Mouse (Mus musculus) forebrain, embryonic 12.5 days (tissue): ENCODE results near the gene Fbxl5. TPM values are rescaled to one million over a fixed set of nuclear protein-coding genes. Genes with fewer than 3 reads are reported as not detected.

Source experiments
- ATAC-seq: fragments of 200-750 bp; cut with Nextera tagmentation; 2 replicates; pipeline ENCODE4 v1.8.0; 2017; ENCODE audit warnings: moderate TSS enrichment; ENCODE audit not compliant: low FRiP score
- H3K27ac ChIP-seq: fragments of 300-500 bp; sonication (generic); 2 replicates; pipeline ENCODE4 v1.5.1; 2016; ENCODE audit warnings: mild to moderate bottlenecking
- H3K27me3 ChIP-seq: fragments of 300-500 bp; sonication (generic); 2 replicates; pipeline ENCODE4 v1.6.1; 2016; ENCODE audit warnings: mild to moderate bottlenecking
- H3K36me3 ChIP-seq: fragments of 300-500 bp; sonication (generic); replicated peaks from 2 replicates; pipeline ENCODE4 v1.6.1; 2016; ENCODE audit warnings: mild to moderate bottlenecking
- H3K4me1 ChIP-seq: fragments of 300-500 bp; sonication (generic); 2 replicates; pipeline ENCODE4 v1.6.1; 2016
- H3K4me2 ChIP-seq: fragments of 300-500 bp; sonication (generic); 2 replicates; pipeline ENCODE4 v1.6.1; 2016; ENCODE audit warnings: mild to moderate bottlenecking, moderate library complexity
- H3K4me3 ChIP-seq: fragments of 300-500 bp; sonication (generic); replicated peaks from 2 replicates; pipeline ENCODE4 v1.5.1; 2016; ENCODE audit warnings: mild to moderate bottlenecking
- H3K9ac ChIP-seq: fragments of 300-500 bp; sonication (generic); 2 replicates; pipeline ENCODE4 v1.6.1; 2016; ENCODE audit warnings: mild to moderate bottlenecking
- H3K9me3 ChIP-seq: fragments of 300-500 bp; sonication (generic); 2 replicates; pipeline ENCODE4 v1.6.1; 2016
- WGBS: fragments of 180-500 bp; shearing (Covaris S2); methylation state at CpG from one replicate; pipeline ENCODE4 v1.1.7; 2016; 5-methylcytosine and 5-hydroxymethylcytosine counted together
- polyA plus RNA-seq: library from polyadenylated mRNA; unstranded; fragments of >200 nt; fragmentation: Nextera tagmentation; extraction: Ambion mirVana; gene quantifications from 2 replicates; pipeline ENCODE4 v1.2.1, GENCODE M21; 2016

Gene Fbxl5
- 70.1 and 70.5 TPM in 2 replicates for polyA plus RNA-seq

GRCm38 (mm10) chr5:43821538-43821937 is at the start of gene Fbxl5:
TSS of gene Fbxl5 (minus strand) at chr5:43821638.
- H3K4me2 ChIP-seq, result no peak within 1 kb of the TSS

GRCm38 (mm10) chr5:43868711-43869600 is 47.5 kb upstream of the Fbxl5 start:
- H3K27me3 ChIP-seq, result no peaks in the 10 kb centered on the region; the same call in 1 of the 2 replicates
- WGBS, result 3% methylated on average over 28 of the region's 28 CpGs

More at GRCm38 (mm10) chr5:43821538-43821937, at the start of gene Fbxl5:
- no peak for ATAC-seq
- WGBS, result 85% methylated on average over 19 of the region's 19 CpGs
- no peak within 1 kb of the TSS for H3K9ac ChIP-seq
- no peaks in the 10 kb centered on the region for H3K27me3 ChIP-seq
- no peaks in the 10 kb centered on the region for H3K36me3 ChIP-seq
- H3K4me3 ChIP-seq, result no peak within 1 kb of the TSS
- no peaks in the 10 kb centered on the region for H3K4me1 ChIP-seq
- H3K9me3 ChIP-seq, result no peaks in the 10 kb centered on the region
- no peak within 1 kb of the TSS for H3K27ac ChIP-seq

GRCm38 (mm10) chr5:43868253-43868652 is 46.8 kb upstream of the Fbxl5 start, which contains the start of gene Cd38:
TSS of gene Cd38 (plus strand) at chr5:43868553.
- Histone ChIP-seq H3K4me2 (peak within 1 kb of the TSS; percentile 63), H3K27ac (no peak within 1 kb of the TSS), H3K4me1 (peaks cover 9% of the 10 kb centered on the region), H3K27me3 (no peaks in the 10 kb centered on the region; the same call in 1 of the 2 replicates), H3K9ac (peak within 1 kb of the TSS; percentile 27; the same call in 1 of the 2 replicates), H3K36me3 (no peaks in the 10 kb centered on the region), H3K4me3 (peak within 1 kb of the TSS; percentile 32), H3K9me3 (no peaks in the 10 kb centered on the region)
- ATAC-seq, result no peak

More at GRCm38 (mm10) chr5:43868711-43869600, 47.5 kb upstream of the Fbxl5 start:
- peak overlapping the region; percentile 27; the same call in 1 of the 2 replicates for H3K9ac ChIP-seq
- peaks cover 9% of the 10 kb centered on the region for H3K4me1 ChIP-seq
- no peaks in the 10 kb centered on the region for H3K9me3 ChIP-seq
- ATAC-seq, result no peak
- no peaks in the 10 kb centered on the region for H3K36me3 ChIP-seq
- H3K4me2 ChIP-seq, result peak overlapping the region; percentile 63
- no peak overlapping the region for H3K27ac ChIP-seq
- peak overlapping the region; percentile 32 for H3K4me3 ChIP-seq

- no peaks in the 10 kb centered on the region for H3K9me3 ChIP-seq
- no peak overlapping the region for H3K4me2 ChIP-seq
- no peaks in the 10 kb centered on the region for H3K36me3 ChIP-seq
- H3K27ac ChIP-seq, result no peak overlapping the region
- no peak for ATAC-seq
- no peaks in the 10 kb centered on the region; the same call in 1 of the 2 replicates for H3K27me3 ChIP-seq
- H3K4me1 ChIP-seq, result peaks cover 9% of the 10 kb centered on the region
- H3K9ac ChIP-seq, result no peak overlapping the region
- 88% methylated on average over 2 of the region's 2 CpGs for WGBS
- no peak overlapping the region for H3K4me3 ChIP-seq
Observed at GRCm38 (mm10) chr5:43865316-43865715, 43.9 kb upstream of the Fbxl5 start.

- 76% methylated on average over 6 of the region's 6 CpGs for WGBS
- Histone ChIP-seq H3K9me3 (no peaks in the 10 kb centered on the region), H3K27ac (no peak overlapping the region), H3K4me2 (no peak overlapping the region), H3K4me3 (no peak overlapping the region), H3K4me1 (0 out of 2 replicates have a peak, but pooled peaks cover under 1% of the 10 kb centered on the region), H3K36me3 (no peaks in the 10 kb centered on the region), H3K9ac (no peak overlapping the region), H3K27me3 (no peaks in the 10 kb centered on the region)
- no peak for ATAC-seq
Observed at GRCm38 (mm10) chr5:43863642-43864041, 42.2 kb upstream of the Fbxl5 start.

GRCm38 (mm10) chr5:43860670-43861431 is 39.4 kb upstream of the Fbxl5 start:
- H3K36me3 ChIP-seq, result no peaks in the 10 kb centered on the region
- H3K9ac ChIP-seq, result no peak overlapping the region
- no peak overlapping the region for H3K27ac ChIP-seq
- ATAC-seq, result no peak
- H3K4me3 ChIP-seq, result no peak overlapping the region
- no peaks in the 10 kb centered on the region for H3K4me1 ChIP-seq
- 77% methylated on average over 5 of the region's 5 CpGs for WGBS
- H3K9me3 ChIP-seq, result no peaks in the 10 kb centered on the region
- no peaks in the 10 kb centered on the region for H3K27me3 ChIP-seq
- no peak overlapping the region for H3K4me2 ChIP-seq

GRCm38 (mm10) chr5:43860096-43860495 is 38.7 kb upstream of the Fbxl5 start:
- Histone ChIP-seq H3K9ac (no peak overlapping the region), H3K9me3 (no peaks in the 10 kb centered on the region), H3K4me2 (no peak overlapping the region), H3K4me1 (no peaks in the 10 kb centered on the region), H3K27me3 (no peaks in the 10 kb centered on the region), H3K27ac (no peak overlapping the region), H3K4me3 (no peak overlapping the region), H3K36me3 (no peaks in the 10 kb centered on the region)
- ATAC-seq, result no peak
- 91% methylated on average over 5 of the region's 5 CpGs for WGBS

- Histone ChIP-seq H3K4me2 (no peak overlapping the region), H3K4me3 (no peak overlapping the region), H3K27me3 (no peaks in the 10 kb centered on the region), H3K36me3 (no peaks in the 10 kb centered on the region), H3K27ac (no peak overlapping the region), H3K4me1 (no peaks in the 10 kb centered on the region), H3K9ac (no peak overlapping the region), H3K9me3 (no peaks in the 10 kb centered on the region)
- 91% methylated on average over 8 of the region's 8 CpGs for WGBS
- no peak for ATAC-seq
Observed at GRCm38 (mm10) chr5:43859663-43860062, 38.2 kb upstream of the Fbxl5 start.

- 88% methylated on average over 2 of the region's 2 CpGs for WGBS
- Histone ChIP-seq H3K27ac (no peak overlapping the region), H3K36me3 (no peaks in the 10 kb centered on the region), H3K4me3 (no peak overlapping the region), H3K9ac (no peak overlapping the region), H3K4me2 (no peak overlapping the region), H3K4me1 (no peaks in the 10 kb centered on the region), H3K27me3 (no peaks in the 10 kb centered on the region), H3K9me3 (no peaks in the 10 kb centered on the region)
- no peak for ATAC-seq
Observed at GRCm38 (mm10) chr5:43855769-43856168, 34.3 kb upstream of the Fbxl5 start.

- Histone ChIP-seq H3K4me2 (no peak overlapping the region), H3K4me3 (no peak overlapping the region), H3K27me3 (no peaks in the 10 kb centered on the region), H3K27ac (no peak overlapping the region), H3K9me3 (no peaks in the 10 kb centered on the region), H3K36me3 (no peaks in the 10 kb centered on the region), H3K4me1 (no peaks in the 10 kb centered on the region), H3K9ac (no peak overlapping the region)
- no peak for ATAC-seq
- 88% methylated on average over 7 of the region's 7 CpGs for WGBS
Observed at GRCm38 (mm10) chr5:43853868-43854488, 32.5 kb upstream of the Fbxl5 start.

- H3K9ac ChIP-seq, result no peak overlapping the region
- H3K27ac ChIP-seq, result no peak overlapping the region
- no peaks in the 10 kb centered on the region for H3K36me3 ChIP-seq
- H3K4me1 ChIP-seq, result no peaks in the 10 kb centered on the region
- H3K27me3 ChIP-seq, result no peaks in the 10 kb centered on the region
- 76% methylated on average over 11 of the region's 11 CpGs for WGBS
- H3K9me3 ChIP-seq, result no peaks in the 10 kb centered on the region
- ATAC-seq, result no peak
- no peak overlapping the region for H3K4me3 ChIP-seq
- no peak overlapping the region for H3K4me2 ChIP-seq
Observed at GRCm38 (mm10) chr5:43853096-43853867, 31.8 kb upstream of the Fbxl5 start.
